In the genomic region with DNA sequence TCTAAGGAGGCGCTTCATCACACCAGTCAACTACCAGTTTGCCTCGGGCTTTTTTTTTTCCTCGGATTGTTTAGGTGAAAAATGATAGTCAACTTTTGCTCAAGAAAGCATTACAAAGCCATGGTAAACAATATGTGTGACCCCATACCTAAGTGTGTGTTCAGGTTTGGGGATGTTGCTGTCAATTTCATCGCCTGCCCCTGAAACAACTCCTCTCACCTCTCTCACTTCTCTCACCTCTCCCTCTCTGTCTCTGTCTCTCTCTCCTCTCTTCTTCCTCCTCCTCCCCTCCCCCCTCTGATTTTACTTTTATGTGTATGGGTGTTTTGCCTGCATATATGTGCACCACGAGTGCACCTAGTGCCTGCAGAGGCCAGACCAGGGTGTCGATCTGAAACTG, we compare ENCODE assay signal across 9 mouse cellular contexts. TPM values are rescaled to one million over a fixed set of nuclear protein-coding genes. Genes with fewer than 3 reads are reported as not detected.
DNase-seq lines count a peak whose midpoint lies in the region; ATAC-seq and TF ChIP-seq lines count a peak whose summit lies in the region.
"Had no signal": no experiment of that assay in that cellular context is flagged by ENCODE, and none has a peak within 500 bp of the region (broad histone marks: within the 10 kb centered on the region; RNA-seq: fewer than 3 reads in every experiment).

No protein-coding gene starts in this region.

- DNase-seq in heart, postnatal 36 days = no peak
- DNase-seq in CH12.LX (ENCODE audit: extremely low read depth) = no peak
- DNase-seq in forebrain, postnatal 0 days = no peak
- peak; percentile 12 for DNase-seq in midbrain, embryonic 10.5 days (ENCODE audit: low spot score)
- no peak for DNase-seq in urinary bladder, postnatal 4 days (ENCODE audit: low spot score in 2 of 2)
- DNase-seq in left cerebral cortex, postnatal 14 days (ENCODE audit: low spot score in 2 of 2) = no peak
- DNase-seq in frontal cortex, postnatal 14 days (ENCODE audit: low spot score in 2 of 2) = no peak

- peak overlapping the region; percentile 99 for H3K4me3 ChIP-seq in heart, embryonic 12.5 days
- peak overlapping the region; percentile 67 to 86 (median 82) for H3K4me3 ChIP-seq in CH12.LX (replicated peaks in 1 of 3; ENCODE audit: low read depth in 2 of 3, low read length in 2 of 3, poor library complexity in 1 of 3)
- peak overlapping the region; percentile 91 for H3K4me3 ChIP-seq in forebrain, postnatal 0 days (ENCODE audit: low read depth, low read length)
- H3K4me3 ChIP-seq in midbrain, embryonic 10.5 days = peak overlapping the region; percentile 95

- peaks cover 2% of the 10 kb centered on the region for H3K36me3 ChIP-seq in heart, embryonic 12.5 days
- no peaks in the 10 kb centered on the region for H3K36me3 ChIP-seq in CH12.LX (replicated peaks in 1 of 2; ENCODE audit: control insufficient read depth in 1 of 2, insufficient read depth in 1 of 2, low read length in 1 of 2)
- 0 out of 2 replicates have a peak, but pooled peaks cover 4% of the 10 kb centered on the region for H3K36me3 ChIP-seq in forebrain, postnatal 0 days (ENCODE audit: insufficient read depth)
- peaks cover 2% of the 10 kb centered on the region; the same call in 1 of the 2 replicates for H3K36me3 ChIP-seq in midbrain, embryonic 10.5 days

- TF ChIP-seq POLR2A in CH12.LX (IDR thresholded peaks at IDR 0.05; ENCODE audit: low read depth, low read length) = no peak

- 43% methylated on average over 6 of the region's 6 CpGs for WGBS in heart, embryonic 12.5 days
- 44% methylated on average over 6 of the region's 6 CpGs for whole genome bisulfite sequencing in forebrain, postnatal 0 days
- 52% methylated on average over 6 of the region's 6 CpGs for WGBS in midbrain, embryonic 10.5 days

- H3K9ac ChIP-seq in heart, embryonic 12.5 days = peak overlapping the region; percentile 99
- H3K9ac ChIP-seq in CH12.LX (ENCODE audit: insufficient read depth, low read depth) = peak overlapping the region; percentile 77
- peak overlapping the region; percentile 92 for H3K9ac ChIP-seq in forebrain, postnatal 0 days

- H3K4me2 ChIP-seq in heart, embryonic 12.5 days = peak overlapping the region; percentile 86
- H3K4me2 ChIP-seq in CH12.LX (ENCODE audit: insufficient read depth, low read depth, poor library complexity, severe bottlenecking) = peak overlapping the region; percentile 73
- H3K4me2 ChIP-seq in forebrain, postnatal 0 days (ENCODE audit: low read depth) = peak overlapping the region; percentile 74

- H3K4me1 ChIP-seq in heart, embryonic 12.5 days (replicated peaks) = peaks cover 4% of the 10 kb centered on the region; the same call in 1 of the 2 replicates
- peaks cover 0 to 6% of the 10 kb centered on the region in 2 experiments; a peak in 2 of 4 replicates for H3K4me1 ChIP-seq in CH12.LX (ENCODE audit: control insufficient read depth in 1 of 2, insufficient read depth in 2 of 2)
- H3K4me1 ChIP-seq in forebrain, postnatal 0 days (ENCODE audit: insufficient read depth) = peaks cover 5% of the 10 kb centered on the region
- peaks cover 20% of the 10 kb centered on the region for H3K4me1 ChIP-seq in midbrain, embryonic 10.5 days

- no peaks in the 10 kb centered on the region for H3K9me3 ChIP-seq in heart, embryonic 12.5 days (replicated peaks)
- H3K9me3 ChIP-seq in CH12.LX (replicated peaks; ENCODE audit: low read length) = no peaks in the 10 kb centered on the region
- no peaks in the 10 kb centered on the region for H3K9me3 ChIP-seq in forebrain, postnatal 0 days (ENCODE audit: low read length)
- H3K9me3 ChIP-seq in midbrain, embryonic 10.5 days (replicated peaks) = no peaks in the 10 kb centered on the region

- dilution Hi-C loops in CH12.LX (cut with MboI; ENCODE audit: extremely low pct_ligation_motif_present, extremely low pct_unique_long_range_greater_than_20kb, low sequenced_read_pairs) = no loop called here

- no peak for TF ChIP-seq RAD21 in CH12.LX (IDR thresholded peaks at IDR 0.05; ENCODE audit: low read depth, low read length)

- in situ Hi-C loops in CH12.LX (cut with MboI; ENCODE audit: low pct_ligation_motif_present, low pct_unique_long_range_greater_than_20kb, low sequenced_read_pairs) = no loop called here

- TF ChIP-seq EP300 in CH12.LX (IDR thresholded peaks at IDR 0.05; ENCODE audit: low read length) = no peak

- no peak for ATAC-seq in heart, embryonic 12.5 days (ENCODE audit: insufficient number of reproducible peaks, low FRiP score)
- no peak for ATAC-seq in forebrain, postnatal 0 days

- intact Hi-C loops in heart, postnatal 36 days (cut with DNase I) = loop anchor here (2.0 kb wide), 1 partner anchor 73 kb away; no protein-coding TSS in a partner anchor
- intact Hi-C loops in left cerebral cortex, postnatal 14 days (cut with DNase I) = no loop called here

- H3K79me2 ChIP-seq in CH12.LX (replicated peaks; ENCODE audit: control insufficient read depth, extremely low read depth, insufficient read depth, poor library complexity, severe bottlenecking) = no peaks in the 10 kb centered on the region

- TF ChIP-seq CTCF in CH12.LX (conservative IDR thresholded peaks at IDR 0.05 in 1 of 2, IDR thresholded peaks at IDR 0.05 in 1 of 2; ENCODE audit: low read depth in 2 of 2, low read length in 2 of 2) = no peak
- TF ChIP-seq CTCF in forebrain, postnatal 0 days (IDR thresholded peaks at IDR 0.05; ENCODE audit: low read depth) = no peak

- no peak overlapping the region for H3K27ac ChIP-seq in heart, embryonic 12.5 days (ENCODE audit: poor library complexity, severe bottlenecking)
- no peak overlapping the region for H3K27ac ChIP-seq in CH12.LX (ENCODE audit: insufficient read depth, low read depth)
- H3K27ac ChIP-seq in forebrain, postnatal 0 days (ENCODE audit: low read depth, low read length) = peak overlapping the region; percentile 96
- peak overlapping the region; percentile 97 for H3K27ac ChIP-seq in midbrain, embryonic 10.5 days (replicated peaks)

- H3K27me3 ChIP-seq in heart, embryonic 12.5 days (replicated peaks) = no peaks in the 10 kb centered on the region
- no peaks in the 10 kb centered on the region for H3K27me3 ChIP-seq in CH12.LX (replicated peaks)
- H3K27me3 ChIP-seq in forebrain, postnatal 0 days (ENCODE audit: insufficient read depth, low read length) = no peaks in the 10 kb centered on the region
- no peaks in the 10 kb centered on the region for H3K27me3 ChIP-seq in midbrain, embryonic 10.5 days (ENCODE audit: low read depth, poor library complexity, severe bottlenecking)
- H3K27me3 ChIP-seq: Patski had no signal

TF ChIP-seq in CH12.LX, 34 proteins besides CTCF, POLR2A, EP300 and RAD21:
- TF ChIP-seq MAZ (IDR thresholded peaks at IDR 0.05; ENCODE audit: low read depth, low read length) (no peak), IRF4 (IDR thresholded peaks at IDR 0.05; ENCODE audit: low read depth, low read length) (no peak), GABPA (IDR thresholded peaks at IDR 0.05; ENCODE audit: insufficient replicate concordance, low read depth, low read length) (no peak), ZNF384 (IDR thresholded peaks at IDR 0.05; ENCODE audit: low read depth, low read length) (peak; percentile 14; the same call in 1 of the 2 replicates), MYC (IDR thresholded peaks at IDR 0.05; ENCODE audit: low read depth, low read length) (no peak), MAFK (IDR thresholded peaks at IDR 0.05; ENCODE audit: insufficient replicate concordance, low read length) (no peak)

RNA-seq across cellular contexts. Expression of gene Ulk2, which starts 0.7 kb away (rescaled TPM):
- 17.0 and 18.8 TPM in 2 replicates for polyA plus RNA-seq in heart, embryonic 12.5 days (2016; fragmentation: Nextera tagmentation; extraction: Ambion mirVana)
- 10 to 100 TPM; 51.0 to 55.7 TPM for total RNA-seq in heart, postnatal 36 days (2021)
- total RNA-seq in CH12.LX (2012; rRNA removed) (6.7 and 10.5 TPM in 2 replicates), CH12.LX (2014; rRNA removed) (8.6 and 9.3 TPM in 2 replicates)
- 6.7 and 7.9 TPM in 2 replicates for polyA plus RNA-seq in CH12.LX (2012; ENCODE audit: insufficient read length, low read depth)
- total RNA-seq in forebrain, postnatal 0 days (2014; rRNA removed) = 130 and 144 TPM in 2 replicates
- 32.1 and 37.8 TPM in 2 replicates for polyA plus RNA-seq in forebrain, postnatal 0 days (2015; fragmentation: Nextera tagmentation; extraction: Ambion mirVana)
- 12.1 and 17.3 TPM in 2 replicates for polyA plus RNA-seq in midbrain, embryonic 10.5 days (2016; fragmentation: Nextera tagmentation; extraction: Ambion mirVana)
- total RNA-seq in left cerebral cortex, postnatal 14 days (2021) = 100 to 1,000 TPM in 1 of 2 experiments, 10 to 100 TPM in 1; 94.8 to 103 TPM

Comparison
In these comparisons a context has a peak if more than half of its experiments do, and no peak if none do; other contexts are left out.
1. H3K27ac ChIP-seq: peak in forebrain, postnatal 0 days (single experiment) and midbrain, embryonic 10.5 days (single experiment); none in heart, embryonic 12.5 days (single experiment) and CH12.LX (single experiment).
2. RNA of gene Ulk2, which starts 0.7 kb away (total RNA-seq): 130 to 144 TPM in forebrain, postnatal 0 days, 94.8 to 103 TPM in left cerebral cortex, postnatal 14 days and 51.0 to 55.7 TPM in heart, postnatal 36 days; 6.7 to 10.5 TPM in CH12.LX; every median in the first group is over 4 times any median in the second.
3. Peak in every context shown above with its lines, with median percentiles within 50 percentile points of each other: H3K4me2 ChIP-seq, H3K4me3 ChIP-seq and H3K9ac ChIP-seq.